Mouse (Mus musculus) embryonic facial prominence, embryonic 14.5 days (tissue): ENCODE results near the gene Ctsd. TPM values are rescaled to one million over a fixed set of nuclear protein-coding genes. Genes with fewer than 3 reads are reported as not detected.

ENCODE experiments used
- ATAC-seq: fragments of 200-750 bp; cut with Nextera tagmentation; 2 replicates; pipeline ENCODE4 v1.8.0; 2017; ENCODE audit warnings: low read depth, moderate number of reproducible peaks, moderate TSS enrichment
- DNase-seq: peaks from one replicate; pipeline ENCODE4 v3.0.0-alpha.2; 2015; ENCODE audit warnings: low spot score
- H3K27ac ChIP-seq: fragments of 300-500 bp; sonication (generic); replicated peaks from 2 replicates; pipeline ENCODE4 v1.5.1; 2014; ENCODE audit warnings: low read depth, mild to moderate bottlenecking, low read length, moderate library complexity
- H3K27me3 ChIP-seq: fragments of 300-500 bp; sonication (generic); replicated peaks from 2 replicates; pipeline ENCODE4 v1.6.1; 2014; ENCODE audit warnings: low read length; ENCODE audit not compliant: control insufficient read depth, insufficient read depth
- H3K36me3 ChIP-seq: fragments of 300-500 bp; sonication (generic); 2 replicates; pipeline ENCODE4 v1.6.1; 2014; ENCODE audit warnings: low read length, mixed read lengths; ENCODE audit not compliant: control insufficient read depth, insufficient read depth
- H3K4me1 ChIP-seq: fragments of 300-500 bp; sonication (generic); 2 replicates; pipeline ENCODE4 v1.6.1; 2014; ENCODE audit warnings: antibody characterized with exemption, low read length; ENCODE audit not compliant: control insufficient read depth, insufficient read depth
- H3K4me2 ChIP-seq: fragments of 300-500 bp; sonication (generic); 2 replicates; pipeline ENCODE4 v1.6.1; 2014; ENCODE audit warnings: low read depth, mild to moderate bottlenecking, low read length, moderate library complexity, mixed read lengths
- H3K4me3 ChIP-seq: fragments of 300-500 bp; sonication (generic); 2 replicates; pipeline ENCODE4 v1.5.1; 2014; ENCODE audit warnings: low read depth, mild to moderate bottlenecking, low read length
- H3K9ac ChIP-seq: fragments of 300-500 bp; sonication (generic); 2 replicates; pipeline ENCODE4 v1.6.1; 2014; ENCODE audit warnings: low read depth, mild to moderate bottlenecking, low read length, moderate library complexity, mixed read lengths
- H3K9me3 ChIP-seq: fragments of 300-500 bp; sonication (generic); 2 replicates; pipeline ENCODE4 v1.6.1; 2016; ENCODE audit warnings: low read length; ENCODE audit not compliant: control insufficient read depth
- WGBS: fragments of 180-500 bp; shearing (Covaris S2); extraction: QIAGEN DNeasy Blood & Tissue Kit; methylation state at CpG from one replicate; pipeline ENCODE4 v1.1.7; 2014; 5-methylcytosine and 5-hydroxymethylcytosine counted together
- polyA plus RNA-seq: library from polyadenylated mRNA; unstranded; fragments of >200 nt; fragmentation: Nextera tagmentation; extraction: Ambion mirVana; gene quantifications from 2 replicates; pipeline ENCODE4 v1.2.1, GENCODE M21; 2014

The Ctsd gene
- polyA plus RNA-seq, 1 experiment from 2014 or later: 342 TPM

DNA sequence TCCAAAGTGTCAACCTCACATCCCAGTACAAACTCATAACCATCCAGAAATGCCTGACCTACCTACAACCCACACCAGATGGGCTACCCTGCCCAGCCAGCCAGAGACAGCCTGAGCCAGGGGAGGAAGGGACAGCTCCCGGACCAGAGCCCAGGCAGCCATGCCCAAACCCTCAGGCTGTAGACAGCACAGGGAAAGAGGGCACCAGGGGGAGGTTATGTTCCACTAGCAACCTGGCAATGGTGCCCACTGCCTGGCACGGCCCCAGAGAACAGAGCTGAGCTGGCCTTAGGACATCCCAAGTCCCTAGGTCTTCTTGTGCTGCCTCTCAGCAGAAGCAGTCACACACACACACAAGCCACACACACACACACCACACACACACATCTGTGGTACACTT is 19.0 kb downstream of the Ctsd start:
- Histone ChIP-seq H3K4me2 (no peak overlapping the region), H3K36me3 (no peaks in the 10 kb centered on the region), H3K4me3 (no peak overlapping the region), H3K4me1 (peaks cover 7% of the 10 kb centered on the region; the same call in 1 of the 2 replicates), H3K27me3 (peaks cover 31% of the 10 kb centered on the region), H3K9ac (no peak overlapping the region), H3K27ac (no peak overlapping the region), H3K9me3 (no peaks in the 10 kb centered on the region)
- WGBS: 70% methylated on average over 2 of the region's 2 CpGs
- ATAC-seq: no peak
- no peak for DNase-seq

DNA sequence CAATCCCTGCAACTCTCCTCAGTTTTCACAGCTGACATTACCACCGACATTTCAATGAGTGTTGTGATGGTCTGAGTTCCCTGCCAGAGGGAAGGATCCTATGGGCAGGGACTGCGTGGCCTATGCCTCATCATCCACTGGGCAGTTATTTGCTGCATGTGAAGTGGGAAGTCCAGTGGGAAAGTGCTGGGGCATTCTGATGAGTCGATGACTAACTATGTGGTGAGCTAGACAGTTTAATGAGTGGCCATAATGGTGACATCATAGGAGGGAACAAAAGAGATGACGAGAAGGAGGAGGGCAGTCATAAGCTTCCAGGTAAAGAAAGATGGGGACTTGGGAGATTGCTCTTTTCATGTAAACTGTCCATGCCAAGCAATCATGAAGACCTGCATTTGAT is 24.7 kb downstream of the Ctsd start:
- H3K27ac ChIP-seq: no peak overlapping the region
- H3K4me3 ChIP-seq: no peak overlapping the region
- H3K4me2 ChIP-seq: no peak overlapping the region
- no peak overlapping the region for H3K9ac ChIP-seq
- ATAC-seq (no peak), DNase-seq (no peak)
- no peaks in the 10 kb centered on the region for H3K4me1 ChIP-seq
- H3K27me3 ChIP-seq: no peaks in the 10 kb centered on the region
- H3K36me3 ChIP-seq: no peaks in the 10 kb centered on the region
- H3K9me3 ChIP-seq: no peaks in the 10 kb centered on the region
- 75% methylated on average over 4 of the region's 4 CpGs for WGBS

DNA sequence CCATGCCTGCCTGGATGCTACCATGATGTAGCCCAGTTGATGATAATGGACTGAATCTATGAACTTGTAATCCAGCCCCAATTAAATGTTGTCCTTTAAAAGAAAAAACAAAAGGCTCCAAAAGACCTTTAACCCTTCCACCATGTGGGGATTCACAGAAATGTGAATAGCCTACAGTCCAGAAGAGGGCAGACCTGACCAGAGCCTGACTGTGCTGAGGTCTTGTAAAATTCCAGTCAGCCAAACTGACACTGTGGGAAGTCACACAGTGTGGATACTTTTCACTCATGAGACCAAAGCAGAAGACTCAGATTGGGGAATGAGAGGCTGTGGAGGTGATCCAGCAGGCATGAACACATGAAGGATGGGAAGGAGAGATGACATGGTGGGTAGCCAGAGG is 27.1 kb downstream of the Ctsd start:
- no peak for ATAC-seq
- Histone ChIP-seq H3K4me2 (no peak overlapping the region), H3K9ac (no peak overlapping the region), H3K4me3 (no peak overlapping the region), H3K27ac (no peak overlapping the region), H3K9me3 (no peaks in the 10 kb centered on the region), H3K36me3 (no peaks in the 10 kb centered on the region), H3K4me1 (no peaks in the 10 kb centered on the region), H3K27me3 (no peaks in the 10 kb centered on the region)
- DNase-seq: no peak

DNA sequence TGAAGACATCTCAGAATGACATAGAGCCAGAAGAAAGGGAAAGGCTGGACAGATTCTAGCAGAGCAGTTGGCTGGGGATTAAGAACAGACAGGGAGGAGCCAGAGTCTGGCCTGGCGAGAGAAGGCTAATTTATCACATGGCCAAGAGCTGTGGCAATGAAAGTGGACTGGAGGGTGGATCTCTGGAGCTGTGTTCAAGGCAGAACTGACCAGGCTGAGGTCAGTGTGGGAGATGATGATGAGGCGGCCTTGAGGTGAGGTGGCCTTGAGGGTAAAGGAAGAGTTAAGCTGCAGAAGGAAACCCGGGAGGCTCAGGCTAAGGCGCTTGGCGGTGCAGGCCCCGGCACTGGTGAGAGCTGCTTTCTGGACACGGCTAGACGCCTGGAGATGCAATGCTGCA is 28.7 kb downstream of the Ctsd start:
- H3K4me1 ChIP-seq: no peaks in the 10 kb centered on the region
- H3K27me3 ChIP-seq: no peaks in the 10 kb centered on the region
- no peaks in the 10 kb centered on the region for H3K36me3 ChIP-seq
- no peak overlapping the region for H3K9ac ChIP-seq
- no peak overlapping the region for H3K4me3 ChIP-seq
- no peak overlapping the region for H3K27ac ChIP-seq
- DNase-seq (no peak), ATAC-seq (no peak)
- H3K9me3 ChIP-seq: no peaks in the 10 kb centered on the region
- H3K4me2 ChIP-seq: no peak overlapping the region
- WGBS: 71% methylated on average over 8 of the region's 8 CpGs

DNA sequence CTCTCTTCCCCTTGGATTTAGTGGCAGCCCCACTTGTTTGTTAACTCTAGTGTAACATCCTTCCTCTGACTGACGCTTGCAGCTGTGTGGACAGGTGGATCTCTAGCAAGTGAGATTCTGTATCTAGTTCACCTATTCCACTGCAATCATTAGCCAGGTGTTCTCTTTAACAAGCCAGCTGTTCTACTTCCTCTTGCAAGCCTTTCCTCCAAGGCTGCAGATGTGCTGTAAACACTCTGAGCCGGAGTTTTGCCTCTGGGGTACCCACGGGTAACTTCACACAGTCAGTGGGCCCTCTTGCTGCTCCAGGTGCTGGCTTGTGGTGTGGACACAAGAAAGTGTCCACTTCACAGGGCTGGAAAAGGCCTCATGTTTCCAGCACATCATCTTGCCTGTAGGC is 30.3 kb downstream of the Ctsd start:
- no peaks in the 10 kb centered on the region for H3K9me3 ChIP-seq
- H3K9ac ChIP-seq: no peak overlapping the region
- WGBS: 76% methylated on average over 3 of the region's 3 CpGs
- no peak overlapping the region for H3K4me2 ChIP-seq
- ATAC-seq (no peak), DNase-seq (no peak)
- no peak overlapping the region for H3K27ac ChIP-seq
- no peaks in the 10 kb centered on the region for H3K36me3 ChIP-seq
- H3K27me3 ChIP-seq: no peaks in the 10 kb centered on the region
- no peak overlapping the region for H3K4me3 ChIP-seq
- no peaks in the 10 kb centered on the region for H3K4me1 ChIP-seq

DNA sequence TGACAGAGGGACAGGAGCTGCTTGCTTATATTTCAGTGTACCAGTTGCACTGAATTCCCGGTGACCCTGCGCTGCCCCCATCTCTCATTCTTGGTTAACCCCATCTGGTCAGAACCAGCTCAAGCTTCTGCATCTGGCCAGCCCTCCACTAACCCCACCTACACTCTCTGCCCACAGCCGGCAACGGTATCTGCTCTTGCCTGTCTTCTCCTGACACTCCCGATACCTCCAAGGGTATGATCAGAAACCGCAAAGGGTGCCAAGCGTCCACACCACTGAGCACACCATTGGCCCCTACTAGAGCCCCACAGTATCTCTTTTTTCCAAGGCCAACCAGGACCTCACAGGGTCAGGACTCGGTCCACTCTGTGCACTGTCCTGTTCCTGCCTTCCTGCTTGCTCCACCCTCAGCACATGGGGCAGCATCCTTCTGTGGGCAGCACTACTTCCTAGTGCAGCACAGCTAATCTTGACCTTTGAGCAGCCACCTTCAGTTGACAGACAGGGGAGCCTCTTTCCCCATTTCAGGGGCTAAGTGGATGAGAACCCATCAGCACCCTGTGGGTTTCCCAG is 33.1 kb downstream of the Ctsd start:
- ATAC-seq (no peak), DNase-seq (no peak)
- no peaks in the 10 kb centered on the region for H3K27me3 ChIP-seq
- H3K9ac ChIP-seq: no peak overlapping the region
- no peaks in the 10 kb centered on the region for H3K36me3 ChIP-seq
- no peak overlapping the region for H3K4me3 ChIP-seq
- H3K4me2 ChIP-seq: no peak overlapping the region
- no peaks in the 10 kb centered on the region for H3K9me3 ChIP-seq
- WGBS: 56% methylated on average over 8 of the region's 8 CpGs
- no peak overlapping the region for H3K27ac ChIP-seq
- no peaks in the 10 kb centered on the region for H3K4me1 ChIP-seq

DNA sequence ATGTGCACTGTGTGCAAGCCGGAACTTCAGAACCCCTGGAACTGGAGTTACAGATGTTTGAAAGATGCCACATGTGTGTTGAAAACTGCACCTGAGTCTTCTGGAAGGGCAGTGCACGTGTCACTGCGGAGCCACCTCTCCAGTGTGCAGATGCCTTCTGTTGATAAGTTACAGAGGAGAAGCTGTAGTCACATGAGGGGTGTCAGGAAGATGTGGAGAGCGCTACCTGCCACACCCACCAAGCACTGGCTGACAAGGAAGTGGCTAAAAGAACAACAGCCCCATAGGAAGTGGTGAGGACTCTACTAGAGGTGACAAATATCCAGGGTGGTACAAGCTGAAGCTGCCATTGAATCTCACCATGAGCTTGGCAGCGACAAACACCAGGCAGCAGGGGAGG is 34.0 kb downstream of the Ctsd start:
- no peak overlapping the region for H3K4me2 ChIP-seq
- H3K36me3 ChIP-seq: no peaks in the 10 kb centered on the region
- no peak overlapping the region for H3K9ac ChIP-seq
- ATAC-seq (no peak), DNase-seq (no peak)
- WGBS: 63% methylated on average over 5 of the region's 5 CpGs
- no peak overlapping the region for H3K27ac ChIP-seq
- H3K4me3 ChIP-seq: no peak overlapping the region
- no peaks in the 10 kb centered on the region for H3K27me3 ChIP-seq
- no peaks in the 10 kb centered on the region for H3K9me3 ChIP-seq
- peaks cover 5% of the 10 kb centered on the region; the same call in 1 of the 2 replicates for H3K4me1 ChIP-seq

DNA sequence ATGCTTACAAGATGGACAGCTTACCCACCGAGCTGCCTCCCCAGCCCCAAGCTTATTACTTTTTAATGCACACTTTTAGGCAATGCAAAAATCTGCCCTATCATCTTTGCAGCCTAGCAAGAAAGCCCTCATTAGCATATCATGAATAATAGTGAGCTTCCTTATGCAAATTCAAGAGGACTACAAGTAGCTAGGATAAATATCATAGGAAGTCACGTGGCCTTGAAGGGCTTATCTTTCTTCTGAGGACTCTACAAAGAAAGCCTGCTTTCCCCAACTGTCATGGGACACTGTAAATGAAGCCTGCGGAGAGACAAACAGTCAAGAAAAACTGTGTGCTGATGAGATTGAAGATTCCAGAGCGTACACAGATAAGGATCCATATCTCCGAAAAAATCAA is 36.3 kb downstream of the Ctsd start:
- ATAC-seq (no peak), DNase-seq (no peak)
- WGBS: 68% methylated on average over 5 of the region's 5 CpGs

DNA sequence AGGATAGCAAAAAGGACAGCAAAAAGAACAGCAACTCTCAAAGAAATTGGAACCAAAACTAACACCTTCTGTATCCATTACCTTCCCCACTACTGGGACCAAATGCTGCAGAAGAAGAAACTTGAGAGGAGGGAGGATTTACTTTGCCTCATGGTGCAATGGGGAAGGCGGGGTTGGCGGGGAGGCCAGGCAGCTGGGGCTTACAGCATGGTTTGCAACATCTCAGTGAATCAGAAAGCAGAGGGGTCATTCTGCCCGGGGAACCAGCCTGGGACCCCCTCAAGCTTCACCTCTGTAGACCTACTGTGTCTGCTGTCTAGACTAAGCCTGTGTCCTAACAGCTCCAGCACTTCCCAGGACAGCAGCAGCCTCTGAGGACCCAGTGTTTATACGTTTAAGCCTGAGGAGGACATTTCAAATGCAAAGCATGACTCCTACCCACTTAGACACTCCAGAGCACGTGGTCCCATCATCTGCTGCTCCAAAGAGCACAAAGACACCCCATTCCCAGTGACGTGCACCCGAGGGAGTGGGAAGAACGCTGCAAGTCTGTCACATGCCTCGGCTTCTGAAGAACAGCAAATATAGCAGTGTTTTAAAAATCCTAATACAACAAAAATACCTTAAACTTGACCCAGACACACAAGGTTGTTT is 38.4 kb downstream of the Ctsd start:
- Histone ChIP-seq H3K9ac (0 out of 2 replicates have a peak overlapping the region, but pooled peaks have one; percentile 21), H3K4me1 (peaks cover 5% of the 10 kb centered on the region; the same call in 1 of the 2 replicates), H3K36me3 (no peaks in the 10 kb centered on the region), H3K4me3 (no peak overlapping the region), H3K9me3 (no peaks in the 10 kb centered on the region), H3K27me3 (no peaks in the 10 kb centered on the region), H3K27ac (peak overlapping the region; percentile 42), H3K4me2 (no peak overlapping the region)
- ATAC-seq (peak; percentile 83), DNase-seq (peak; percentile 82)
- WGBS: 23% methylated on average over 9 of the region's 9 CpGs

More for the DNA sequence above, 36.3 kb downstream of the Ctsd start:
- no peaks in the 10 kb centered on the region for H3K9me3 ChIP-seq
- no peak overlapping the region for H3K9ac ChIP-seq
- no peak overlapping the region for H3K4me3 ChIP-seq
- H3K27ac ChIP-seq: peak overlapping the region; percentile 23; the same call in 1 of the 2 replicates
- H3K4me2 ChIP-seq: no peak overlapping the region
- peaks cover 5% of the 10 kb centered on the region; the same call in 1 of the 2 replicates for H3K4me1 ChIP-seq
- no peaks in the 10 kb centered on the region for H3K36me3 ChIP-seq
- no peaks in the 10 kb centered on the region for H3K27me3 ChIP-seq
